Mouse (Mus musculus): Measurements from ENCODE around the gene Ckmt2. TPM values are rescaled to one million over a fixed set of nuclear protein-coding genes. Genes with fewer than 3 reads are reported as not detected.

Ckmt2 gene
- polyA plus RNA-seq (2011; ENCODE audit: insufficient read length, low read depth, missing spikeins): not detected in 2 replicates

- TF ChIP-seq CTCF (IDR thresholded peaks at IDR 0.05; ENCODE audit: borderline replicate concordance, insufficient read depth, low read length): no peak
- no peak for TF ChIP-seq POLR2A (IDR thresholded peaks at IDR 0.05; ENCODE audit: low read depth, low read length)
- no peak within 1 kb of the TSS for H3K27ac ChIP-seq (ENCODE audit: insufficient read depth, low read length)
- H3K4me3 ChIP-seq (ENCODE audit: insufficient read depth, low read length): no peak within 1 kb of the TSS
- no peaks in the 10 kb centered on the region for H3K4me1 ChIP-seq (ENCODE audit: control insufficient read depth, insufficient read depth, low read length)
Observed at GRCm38 (mm10) chr13:91876741-91877349, at the start of gene Ckmt2. Ckmt2 (minus strand) TSS chr13:91876885.

- TF ChIP-seq CTCF (IDR thresholded peaks at IDR 0.05; ENCODE audit: borderline replicate concordance, insufficient read depth, low read length) (no peak), POLR2A (IDR thresholded peaks at IDR 0.05; ENCODE audit: low read depth, low read length) (no peak)
- H3K4me1 ChIP-seq (ENCODE audit: control insufficient read depth, insufficient read depth, low read length): peaks cover 5% of the 10 kb centered on the region; the same call in 1 of the 2 replicates
Observed at GRCm38 (mm10) chr13:91921010-91921409, 44.3 kb upstream of the Ckmt2 start.

GRCm38 (mm10) chr13:91918764-91919163 lies 42.1 kb upstream of the Ckmt2 start:
- Histone ChIP-seq H3K27ac (ENCODE audit: insufficient read depth, low read length) (no peak overlapping the region), H3K4me3 (ENCODE audit: insufficient read depth, low read length) (no peak overlapping the region), H3K4me1 (ENCODE audit: control insufficient read depth, insufficient read depth, low read length) (peaks cover 5% of the 10 kb centered on the region; the same call in 1 of the 2 replicates)
- TF ChIP-seq POLR2A (IDR thresholded peaks at IDR 0.05; ENCODE audit: low read depth, low read length) (no peak), CTCF (IDR thresholded peaks at IDR 0.05; ENCODE audit: borderline replicate concordance, insufficient read depth, low read length) (no peak)

More at GRCm38 (mm10) chr13:91921010-91921409, 44.3 kb upstream of the Ckmt2 start:
- Histone ChIP-seq H3K27ac (ENCODE audit: insufficient read depth, low read length) (no peak overlapping the region), H3K4me3 (ENCODE audit: insufficient read depth, low read length) (no peak overlapping the region)

GRCm38 (mm10) chr13:91917835-91918234 lies 41.1 kb upstream of the Ckmt2 start:
- peaks cover 5% of the 10 kb centered on the region; the same call in 1 of the 2 replicates for H3K4me1 ChIP-seq (ENCODE audit: control insufficient read depth, insufficient read depth, low read length)
- no peak for TF ChIP-seq POLR2A (IDR thresholded peaks at IDR 0.05; ENCODE audit: low read depth, low read length)
- no peak for TF ChIP-seq CTCF (IDR thresholded peaks at IDR 0.05; ENCODE audit: borderline replicate concordance, insufficient read depth, low read length)
- no peak overlapping the region for H3K4me3 ChIP-seq (ENCODE audit: insufficient read depth, low read length)
- no peak overlapping the region for H3K27ac ChIP-seq (ENCODE audit: insufficient read depth, low read length)

- no peak overlapping the region for H3K4me3 ChIP-seq (ENCODE audit: insufficient read depth, low read length)
- H3K27ac ChIP-seq (ENCODE audit: insufficient read depth, low read length): no peak overlapping the region
- H3K4me1 ChIP-seq (ENCODE audit: control insufficient read depth, insufficient read depth, low read length): peaks cover 5% of the 10 kb centered on the region; the same call in 1 of the 2 replicates
- TF ChIP-seq POLR2A (IDR thresholded peaks at IDR 0.05; ENCODE audit: low read depth, low read length) (no peak), CTCF (IDR thresholded peaks at IDR 0.05; ENCODE audit: borderline replicate concordance, insufficient read depth, low read length) (no peak)
Observed at GRCm38 (mm10) chr13:91916308-91916707, 39.6 kb upstream of the Ckmt2 start.

GRCm38 (mm10) chr13:91915582-91916239 lies 39.0 kb upstream of the Ckmt2 start:
- H3K4me3 ChIP-seq (ENCODE audit: insufficient read depth, low read length): no peak overlapping the region
- 0 out of 2 replicates have a peak, but pooled peaks have one; percentile 15 for TF ChIP-seq CTCF (IDR thresholded peaks at IDR 0.05; ENCODE audit: borderline replicate concordance, insufficient read depth, low read length)
- no peak for TF ChIP-seq POLR2A (IDR thresholded peaks at IDR 0.05; ENCODE audit: low read depth, low read length)
- H3K27ac ChIP-seq (ENCODE audit: insufficient read depth, low read length): no peak overlapping the region
- H3K4me1 ChIP-seq (ENCODE audit: control insufficient read depth, insufficient read depth, low read length): peaks cover 5% of the 10 kb centered on the region; the same call in 1 of the 2 replicates

GRCm38 (mm10) chr13:91915192-91915581 lies 38.5 kb upstream of the Ckmt2 start:
- H3K4me3 ChIP-seq (ENCODE audit: insufficient read depth, low read length): no peak overlapping the region
- no peak overlapping the region for H3K27ac ChIP-seq (ENCODE audit: insufficient read depth, low read length)
- peaks cover 5% of the 10 kb centered on the region for H3K4me1 ChIP-seq (ENCODE audit: control insufficient read depth, insufficient read depth, low read length)
- TF ChIP-seq POLR2A (IDR thresholded peaks at IDR 0.05; ENCODE audit: low read depth, low read length) (no peak), CTCF (IDR thresholded peaks at IDR 0.05; ENCODE audit: borderline replicate concordance, insufficient read depth, low read length) (no peak)

- Histone ChIP-seq H3K27ac (ENCODE audit: insufficient read depth, low read length) (no peak overlapping the region), H3K4me3 (ENCODE audit: insufficient read depth, low read length) (no peak overlapping the region), H3K4me1 (ENCODE audit: control insufficient read depth, insufficient read depth, low read length) (peaks cover 2% of the 10 kb centered on the region; the same call in 1 of the 2 replicates)
- no peak for TF ChIP-seq CTCF (IDR thresholded peaks at IDR 0.05; ENCODE audit: borderline replicate concordance, insufficient read depth, low read length)
Observed at GRCm38 (mm10) chr13:91911652-91912051, 35.0 kb upstream of the Ckmt2 start.

GRCm38 (mm10) chr13:91911211-91911610 lies 34.5 kb upstream of the Ckmt2 start:
- H3K27ac ChIP-seq (ENCODE audit: insufficient read depth, low read length): no peak overlapping the region
- no peaks in the 10 kb centered on the region; the same call in 1 of the 2 replicates for H3K4me1 ChIP-seq (ENCODE audit: control insufficient read depth, insufficient read depth, low read length)
- TF ChIP-seq POLR2A (IDR thresholded peaks at IDR 0.05; ENCODE audit: low read depth, low read length) (no peak), CTCF (IDR thresholded peaks at IDR 0.05; ENCODE audit: borderline replicate concordance, insufficient read depth, low read length) (no peak)
- no peak overlapping the region for H3K4me3 ChIP-seq (ENCODE audit: insufficient read depth, low read length)

All from embryonic fibroblast, embryonic 13.5 days (primary cell).